ENCODE assay signal across 8 mouse cellular contexts in genomic region chr4:48279498-48280134, GRCm38 (mm10). TPM values are rescaled to one million over a fixed set of nuclear protein-coding genes. Genes with fewer than 3 reads are reported as not detected.
A peak's percentile ranks its signal among the peaks of the same experiment; 100 is the strongest.
DNase-seq lines count a peak whose midpoint lies in the region; ATAC-seq and TF ChIP-seq lines count a peak whose summit lies in the region.

Erp44 (minus strand) TSS chr4:48279558.
Invs (plus strand) TSS chr4:48279760.

- no peak for TF ChIP-seq CTCF in E14TG2a.4 (conservative IDR thresholded peaks at IDR 0.05; ENCODE audit: low read length)
- TF ChIP-seq CTCF in heart, postnatal 0 days (IDR thresholded peaks at IDR 0.05; ENCODE audit: low read depth) = no peak
- no peak for TF ChIP-seq CTCF in testis, adult 2 months (IDR thresholded peaks at IDR 0.05; ENCODE audit: control insufficient read depth, insufficient read depth, insufficient replicate concordance, low read depth, low read length)

- H3K27ac ChIP-seq in forebrain, embryonic 12.5 days = peak within 1 kb of the TSS; percentile 74
- H3K27ac ChIP-seq in heart, postnatal 0 days (ENCODE audit: low read depth) = peak within 1 kb of the TSS; percentile 74
- peak within 1 kb of the TSS; percentile 49 for H3K27ac ChIP-seq in liver, embryonic 16.5 days (ENCODE audit: low read length)
- H3K27ac ChIP-seq in neural tube, embryonic 13.5 days (replicated peaks) = peak within 1 kb of the TSS; percentile 82
- H3K27ac ChIP-seq in testis, adult 2 months (ENCODE audit: control insufficient read depth, insufficient read depth, low read depth, low read length) = peak within 1 kb of the TSS; percentile 88

- ATAC-seq in forebrain, embryonic 12.5 days (ENCODE audit: low FRiP score) = peak; percentile 99
- ATAC-seq in heart, postnatal 0 days (ENCODE audit: insufficient read depth, low read depth) = peak; percentile 99
- peak; percentile 99 for ATAC-seq in liver, embryonic 16.5 days (ENCODE audit: low read depth)
- ATAC-seq in neural tube, embryonic 13.5 days (ENCODE audit: low read depth) = peak; percentile 100

- no peaks in the 10 kb centered on the region for H3K27me3 ChIP-seq in E14TG2a.4 (ENCODE audit: insufficient read depth, low read length)
- H3K27me3 ChIP-seq in forebrain, embryonic 12.5 days = no peaks in the 10 kb centered on the region
- H3K27me3 ChIP-seq in heart, postnatal 0 days (ENCODE audit: control insufficient read depth, insufficient read depth, low read length) = no peaks in the 10 kb centered on the region
- H3K27me3 ChIP-seq in liver, embryonic 16.5 days (ENCODE audit: control insufficient read depth, insufficient read depth, low read depth, low read length) = no peaks in the 10 kb centered on the region
- H3K27me3 ChIP-seq in neural tube, embryonic 13.5 days = no peaks in the 10 kb centered on the region
- H3K27me3 ChIP-seq in testis, adult 2 months (ENCODE audit: control insufficient read depth, insufficient read depth, low read length) = no peaks in the 10 kb centered on the region

- peak within 1 kb of the TSS; percentile 100 for H3K4me3 ChIP-seq in E14TG2a.4 (replicated peaks; ENCODE audit: low read length)
- H3K4me3 ChIP-seq in forebrain, embryonic 12.5 days (replicated peaks) = peak within 1 kb of the TSS; percentile 93
- peak within 1 kb of the TSS; percentile 76 for H3K4me3 ChIP-seq in heart, postnatal 0 days (ENCODE audit: low read depth, low read length)
- H3K4me3 ChIP-seq in liver, embryonic 16.5 days (ENCODE audit: low read depth, low read length) = peak within 1 kb of the TSS; percentile 93
- H3K4me3 ChIP-seq in neural tube, embryonic 13.5 days = peak within 1 kb of the TSS; percentile 91
- H3K4me3 ChIP-seq in testis, adult 2 months (ENCODE audit: control insufficient read depth, low read depth, low read length) = peak within 1 kb of the TSS; percentile 98

- peak within 1 kb of the TSS; percentile 85 for H3K9ac ChIP-seq in forebrain, embryonic 12.5 days
- peak within 1 kb of the TSS; percentile 83 for H3K9ac ChIP-seq in heart, postnatal 0 days (replicated peaks; ENCODE audit: low read depth, low read length)
- H3K9ac ChIP-seq in liver, embryonic 16.5 days (ENCODE audit: low read depth, low read length) = peak within 1 kb of the TSS; percentile 81
- H3K9ac ChIP-seq in neural tube, embryonic 13.5 days = peak within 1 kb of the TSS; percentile 91

- WGBS in forebrain, embryonic 12.5 days = under 1% methylated on average over 41 of the region's 41 CpGs
- WGBS in heart, postnatal 0 days = under 1% methylated on average over 39 of the region's 41 CpGs
- WGBS in liver, embryonic 16.5 days (ENCODE audit: insufficient replicate concordance) = under 1% methylated on average over 40 of the region's 41 CpGs
- WGBS in neural tube, embryonic 13.5 days = under 1% methylated on average over 41 of the region's 41 CpGs

- H3K4me2 ChIP-seq in forebrain, embryonic 12.5 days = peak within 1 kb of the TSS; percentile 91
- peak within 1 kb of the TSS; percentile 71 for H3K4me2 ChIP-seq in heart, postnatal 0 days (ENCODE audit: low read depth, low read length)
- peak within 1 kb of the TSS; percentile 83 for H3K4me2 ChIP-seq in liver, embryonic 16.5 days (ENCODE audit: low read depth, low read length)
- H3K4me2 ChIP-seq in neural tube, embryonic 13.5 days = peak within 1 kb of the TSS; percentile 91

- peak; percentile 69 for TF ChIP-seq POLR2A in testis, adult 2 months (IDR thresholded peaks at IDR 0.05; ENCODE audit: control insufficient read depth, low read depth, low read length)

- peak; percentile 92 for DNase-seq in c-Kit-positive CD71-positive TER-119-positive erythroid progenitor cells, embryonic 14.5 days (ENCODE audit: low spot score)
- DNase-seq in heart, postnatal 0 days (ENCODE audit: low spot score) = peak; percentile 99
- peak; percentile 91 to 95 for DNase-seq in kidney, postnatal 4 days

- peaks cover 13% of the 10 kb centered on the region for H3K4me1 ChIP-seq in E14TG2a.4 (replicated peaks; ENCODE audit: low read depth, low read length)
- H3K4me1 ChIP-seq in forebrain, embryonic 12.5 days = peaks cover 12% of the 10 kb centered on the region
- H3K4me1 ChIP-seq in heart, postnatal 0 days (ENCODE audit: control insufficient read depth, insufficient read depth) = peaks cover 9% of the 10 kb centered on the region
- H3K4me1 ChIP-seq in liver, embryonic 16.5 days (ENCODE audit: control insufficient read depth, low read depth, low read length) = peaks cover 9% of the 10 kb centered on the region
- H3K4me1 ChIP-seq in neural tube, embryonic 13.5 days (replicated peaks) = peaks cover 22% of the 10 kb centered on the region
- H3K4me1 ChIP-seq in testis, adult 2 months (ENCODE audit: control insufficient read depth, insufficient read depth, low read length) = peaks cover 2% of the 10 kb centered on the region; the same call in 1 of the 2 replicates

- TF ChIP-seq EP300 in heart, postnatal 0 days (IDR thresholded peaks at IDR 0.05; ENCODE audit: low read depth) = 0 out of 2 replicates have a peak, but pooled peaks have one; percentile 32

- H3K9me3 ChIP-seq in E14TG2a.4 (ENCODE audit: low read length) = no peaks in the 10 kb centered on the region
- no peaks in the 10 kb centered on the region for H3K9me3 ChIP-seq in forebrain, embryonic 12.5 days
- no peaks in the 10 kb centered on the region for H3K9me3 ChIP-seq in heart, postnatal 0 days (replicated peaks; ENCODE audit: control insufficient read depth, low read length)
- no peaks in the 10 kb centered on the region for H3K9me3 ChIP-seq in liver, embryonic 16.5 days (replicated peaks; ENCODE audit: control insufficient read depth, low read length)
- no peaks in the 10 kb centered on the region for H3K9me3 ChIP-seq in neural tube, embryonic 13.5 days

- no peaks in the 10 kb centered on the region for H3K36me3 ChIP-seq in E14TG2a.4 (ENCODE audit: insufficient read depth, low read length)
- no peaks in the 10 kb centered on the region for H3K36me3 ChIP-seq in forebrain, embryonic 12.5 days (replicated peaks)
- H3K36me3 ChIP-seq in heart, postnatal 0 days (replicated peaks; ENCODE audit: control insufficient read depth, insufficient read depth, low read length) = no peaks in the 10 kb centered on the region
- H3K36me3 ChIP-seq in liver, embryonic 16.5 days (ENCODE audit: control insufficient read depth, insufficient read depth) = no peaks in the 10 kb centered on the region
- no peaks in the 10 kb centered on the region for H3K36me3 ChIP-seq in neural tube, embryonic 13.5 days
- no peaks in the 10 kb centered on the region for H3K36me3 ChIP-seq in testis, adult 2 months (ENCODE audit: control insufficient read depth, insufficient read depth, low read length)

RNA-seq across cellular contexts. Expression of gene Erp44, which starts in this region (rescaled TPM):
- polyA plus RNA-seq in forebrain, embryonic 12.5 days (2016; fragmentation: Nextera tagmentation; extraction: Ambion mirVana) = 66.0 and 68.0 TPM in 2 replicates
- total RNA-seq in heart, postnatal 0 days (2014; rRNA removed; ENCODE audit: low replicate concordance) = 14.1 and 14.3 TPM in 2 replicates
- 40.9 and 45.8 TPM in 2 replicates for polyA plus RNA-seq in heart, postnatal 0 days (2015; fragmentation: Nextera tagmentation; extraction: Ambion mirVana)
- polyA plus RNA-seq in liver, embryonic 16.5 days (2015; fragmentation: Nextera tagmentation; extraction: Ambion mirVana) = 51.9 and 52.1 TPM in 2 replicates
- 68.3 and 72.4 TPM in 2 replicates for polyA plus RNA-seq in neural tube, embryonic 13.5 days (2015; fragmentation: Nextera tagmentation; extraction: Ambion mirVana)
- 14.8 and 15.3 TPM in 2 replicates for polyA plus RNA-seq in testis, adult 2 months (2012; rRNA removed)

RNA-seq across cellular contexts. Expression of gene Invs, which starts in this region (rescaled TPM):
- polyA plus RNA-seq in forebrain, embryonic 12.5 days (2016; fragmentation: Nextera tagmentation; extraction: Ambion mirVana) = 8.7 and 10.5 TPM in 2 replicates
- 4.3 and 4.4 TPM in 2 replicates for total RNA-seq in heart, postnatal 0 days (2014; rRNA removed; ENCODE audit: low replicate concordance)
- 1.6 and 2.1 TPM in 2 replicates for polyA plus RNA-seq in heart, postnatal 0 days (2015; fragmentation: Nextera tagmentation; extraction: Ambion mirVana)
- polyA plus RNA-seq in liver, embryonic 16.5 days (2015; fragmentation: Nextera tagmentation; extraction: Ambion mirVana) = 1.6 and 1.9 TPM in 2 replicates
- polyA plus RNA-seq in neural tube, embryonic 13.5 days (2015; fragmentation: Nextera tagmentation; extraction: Ambion mirVana) = 7.4 and 7.7 TPM in 2 replicates
- 2.3 and 2.6 TPM in 2 replicates for polyA plus RNA-seq in testis, adult 2 months (2012; rRNA removed)

Comparison
In these comparisons a context has a peak if more than half of its experiments do, and no peak if none do; other contexts are left out.
1. Peak in every context shown above with its lines: DNase-seq, ATAC-seq, H3K4me3 ChIP-seq and H3K27ac ChIP-seq.